Mouse (Mus musculus) liver, embryonic 14.5 days (tissue): ENCODE measurements around the gene Sec23ip. TPM values are rescaled to one million over a fixed set of nuclear protein-coding genes. Genes with fewer than 3 reads are reported as not detected.

Source experiments
- ATAC-seq: fragments of 200-750 bp; cut with Nextera tagmentation; 2 replicates; pipeline ENCODE4 v1.8.0; 2017; ENCODE audit warnings: moderate number of reproducible peaks, mild to moderate bottlenecking, moderate library complexity; ENCODE audit not compliant: insufficient read depth
- DNase-seq, 3 experiments: peaks; one replicate each; pipeline ENCODE4 v3.0.0-alpha.2; 2012 to 2013; ENCODE audit warnings: low read depth in 3 of 3, low spot score in 3 of 3
- H3K27ac ChIP-seq: fragments of 300-500 bp; sonication (generic); 2 replicates; pipeline ENCODE4 v1.5.1; 2014; ENCODE audit warnings: moderate library complexity, mild to moderate bottlenecking, control low read depth, inconsistent platforms
- H3K27me3 ChIP-seq: fragments of 300-500 bp; sonication (generic); 2 replicates; pipeline ENCODE4 v1.6.1; 2014; ENCODE audit warnings: mild to moderate bottlenecking, low read length, moderate library complexity; ENCODE audit not compliant: control insufficient read depth, insufficient read depth
- H3K36me3 ChIP-seq: fragments of 300-500 bp; sonication (generic); replicated peaks from 2 replicates; pipeline ENCODE4 v1.6.1; 2014; ENCODE audit warnings: low read depth; ENCODE audit not compliant: control insufficient read depth, insufficient read depth
- H3K4me1 ChIP-seq, 2 experiments: fragments of 200-500 bp in 1 of 2; fragments of 300-500 bp in 1 of 2; sonication (generic) in 1 of 2; replicated peaks; 2 replicates each; pipeline ENCODE4 v1.6.1; 2012 to 2014; ENCODE audit warnings: antibody characterized with exemption in 1 of 2, inconsistent platforms in 1 of 2, low read length in 1 of 2; ENCODE audit not compliant: control insufficient read depth in 2 of 2, insufficient read depth in 2 of 2
- H3K4me2 ChIP-seq: fragments of 300-500 bp; sonication (generic); 2 replicates; pipeline ENCODE4 v1.6.1; 2014; ENCODE audit warnings: low read depth, mild to moderate bottlenecking, control low read depth, moderate library complexity
- H3K4me3 ChIP-seq, 2 experiments: fragments of 200-500 bp in 1 of 2; fragments of 300-500 bp in 1 of 2; sonication (generic) in 1 of 2; 2 replicates each; pipeline ENCODE4 v1.5.1; 2012 to 2014; ENCODE audit warnings: low read depth in 2 of 2, low read length in 2 of 2, mild to moderate bottlenecking in 2 of 2, control low read depth in 1 of 2, inconsistent platforms in 1 of 2, moderate library complexity in 1 of 2; ENCODE audit not compliant: insufficient read depth in 1 of 2
- H3K9ac ChIP-seq: fragments of 300-500 bp; sonication (generic); replicated peaks from 2 replicates; pipeline ENCODE4 v1.6.1; 2014; ENCODE audit warnings: mild to moderate bottlenecking, control low read depth, moderate library complexity
- H3K9me3 ChIP-seq: fragments of 300-500 bp; sonication (generic); 2 replicates; pipeline ENCODE4 v1.6.1; 2016; ENCODE audit warnings: low read length, mixed read lengths; ENCODE audit not compliant: control insufficient read depth
- CTCF ChIP-seq: IDR thresholded peaks from 2 replicates; pipeline ENCODE4 v1.5.1; 2016; ENCODE audit warnings: antibody characterized with exemption, low read depth, control low read depth
- EP300 ChIP-seq: IDR thresholded peaks from 2 replicates; pipeline ENCODE4 v1.6.1; 2016; ENCODE audit warnings: antibody characterized with exemption, low read depth
- WGBS: fragments of 180-500 bp; shearing (Covaris S2); extraction: QIAGEN DNeasy Blood & Tissue Kit; methylation state at CpG from one replicate; pipeline ENCODE4 v1.1.7; 2014; ENCODE audit not compliant: insufficient replicate concordance; 5-methylcytosine and 5-hydroxymethylcytosine counted together
- microRNA-seq: library from miRNA; unstranded; fragments of <30 nt; microRNA quantifications from one replicate; pipeline ENCODE4, GENCODE M21; 2016
- polyA plus RNA-seq, 2 experiments: library from polyadenylated mRNA; depleted of rRNA in 1 of 2; stranded (reverse) in 1 of 2; unstranded in 1 of 2; fragments of >200 nt; fragmentation: Nextera tagmentation in 1 of 2; extraction: Ambion mirVana in 1 of 2; gene quantifications; 2 replicates each; pipeline versions ENCODE4 v1.2.1 to v1.2.3; 2012 to 2014

Gene Sec23ip
- polyA plus RNA-seq, 2 experiments, result 10.4 to 14.7 TPM

DNA sequence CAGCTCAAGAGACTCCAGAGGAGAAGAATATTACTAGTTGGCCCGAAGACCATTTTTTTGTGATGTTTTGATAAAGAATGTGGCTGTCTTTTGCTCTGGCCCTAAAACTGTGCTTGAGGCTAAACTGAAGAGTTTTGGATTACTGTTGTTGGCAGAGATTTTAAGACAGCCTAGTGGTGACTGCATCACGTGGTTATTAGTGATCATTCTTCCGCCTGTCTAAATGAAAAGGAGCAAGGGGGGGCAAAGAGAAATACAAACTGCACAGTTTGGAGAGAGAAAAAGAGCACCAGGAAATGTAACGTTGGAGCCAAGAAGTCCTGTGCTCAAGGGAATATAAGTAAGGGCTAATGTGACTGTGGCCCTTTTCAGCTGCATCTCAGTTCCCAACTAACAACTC, 48.7 kb downstream of the Sec23ip start:
- Histone ChIP-seq H3K27ac (no peak overlapping the region), H3K4me1 (no peaks in the 10 kb centered on the region), H3K9me3 (no peaks in the 10 kb centered on the region), H3K36me3 (no peaks in the 10 kb centered on the region), H3K4me2 (no peak overlapping the region), H3K27me3 (no peaks in the 10 kb centered on the region), H3K9ac (no peak overlapping the region), H3K4me3 (no peak overlapping the region)
- TF ChIP-seq EP300, result no peak
- 64% methylated on average over 4 of the region's 4 CpGs for WGBS
- DNase-seq (no peak), ATAC-seq (no peak)

DNA sequence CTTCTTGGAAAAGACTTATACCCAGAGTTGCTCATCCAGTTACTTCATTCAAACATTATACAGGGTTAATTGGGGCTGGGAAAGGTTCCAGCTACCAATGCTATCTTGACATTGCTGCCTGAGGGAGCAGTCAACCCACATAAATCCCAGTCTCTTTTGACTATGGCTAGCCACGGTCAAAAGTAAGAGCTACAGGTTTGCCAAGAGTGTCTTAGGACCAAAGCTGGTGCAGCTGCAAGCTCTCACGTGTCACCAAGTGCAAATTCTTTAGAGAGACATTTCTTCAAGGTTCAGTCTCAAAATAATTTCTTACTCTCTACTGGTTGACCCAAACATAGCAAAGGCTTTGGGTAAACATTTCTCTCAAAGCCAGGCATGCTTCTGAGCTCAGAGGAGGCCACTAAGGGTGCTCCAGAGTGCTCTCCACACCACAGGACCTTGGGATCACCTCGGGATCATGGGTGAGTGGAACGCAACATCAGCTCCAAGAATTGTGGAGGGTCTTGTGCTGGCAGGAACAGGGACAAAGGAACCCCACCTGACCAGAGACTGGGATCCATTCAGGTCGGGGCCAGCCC, 80.3 kb downstream of the Sec23ip start:
- no peak for DNase-seq
- 51% methylated on average over 5 of the region's 5 CpGs for WGBS
- Histone ChIP-seq H3K4me2 (no peak overlapping the region), H3K4me3 (no peak overlapping the region), H3K27ac (no peak overlapping the region), H3K4me1 (no peaks in the 10 kb centered on the region), H3K9me3 (no peaks in the 10 kb centered on the region), H3K9ac (no peak overlapping the region), H3K36me3 (no peaks in the 10 kb centered on the region), H3K27me3 (no peaks in the 10 kb centered on the region)
- ATAC-seq, result no peak
- TF ChIP-seq EP300 (no peak), CTCF (no peak)

DNA sequence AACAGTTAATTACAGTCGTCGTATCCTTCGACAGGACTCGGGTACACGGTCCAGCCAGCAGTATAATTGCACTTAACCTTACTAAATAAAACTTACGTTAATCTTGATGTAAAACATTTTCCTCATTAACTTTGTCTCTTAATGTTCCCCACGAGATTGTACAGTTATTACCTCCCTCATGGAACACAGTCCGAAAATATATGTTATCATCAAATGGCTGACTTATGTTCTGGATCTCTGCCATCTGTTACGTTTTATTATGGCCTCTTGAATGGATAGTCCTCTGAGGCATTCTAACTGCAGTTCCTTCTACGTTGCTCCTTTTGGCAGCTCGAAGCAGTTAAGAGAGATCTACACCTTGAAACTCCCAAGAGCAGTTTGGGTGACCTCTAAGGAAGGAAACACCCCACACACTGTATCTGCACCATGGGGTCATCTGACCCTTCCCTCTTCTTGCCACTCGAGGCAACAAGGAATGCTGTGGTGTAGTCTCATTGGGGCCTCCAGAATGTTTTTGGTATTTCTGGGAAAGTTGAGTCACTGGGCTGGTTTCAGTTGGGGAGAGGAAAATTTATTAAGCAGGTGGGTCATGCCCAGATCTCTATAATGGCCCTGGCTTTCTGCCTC, 87.8 kb downstream of the Sec23ip start:
- Histone ChIP-seq H3K4me3 (no peak overlapping the region), H3K4me2 (no peak overlapping the region), H3K9ac (no peak overlapping the region), H3K36me3 (no peaks in the 10 kb centered on the region), H3K27me3 (no peaks in the 10 kb centered on the region), H3K27ac (no peak overlapping the region), H3K9me3 (no peaks in the 10 kb centered on the region), H3K4me1 (no peaks in the 10 kb centered on the region)
- TF ChIP-seq EP300, result no peak
- TF ChIP-seq CTCF, result no peak
- 60% methylated on average over 12 of the region's 12 CpGs for WGBS
- ATAC-seq, result no peak
- no peak for DNase-seq

DNA sequence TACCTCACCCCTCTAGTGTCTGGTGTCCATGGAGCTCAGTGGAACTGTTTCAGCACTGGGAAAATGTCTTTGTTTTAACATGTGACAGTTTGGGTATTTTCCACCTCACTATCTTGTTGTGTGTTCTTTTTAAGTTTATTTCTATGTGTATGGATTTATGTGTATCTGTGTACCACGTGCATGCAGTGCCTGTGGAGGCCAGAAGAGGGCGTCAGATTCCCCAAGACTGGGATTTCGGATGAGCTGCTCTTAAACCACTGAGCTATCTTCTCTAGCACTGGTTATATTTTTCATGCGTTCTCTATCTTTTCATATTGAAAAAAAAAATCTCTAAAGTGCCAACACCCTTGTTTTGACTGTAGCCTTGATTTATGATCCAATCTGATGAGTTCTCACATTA, 88.5 kb downstream of the Sec23ip start:
- Histone ChIP-seq H3K36me3 (no peaks in the 10 kb centered on the region), H3K4me1 (no peaks in the 10 kb centered on the region), H3K9me3 (no peaks in the 10 kb centered on the region), H3K27ac (no peak overlapping the region), H3K4me3 (no peak overlapping the region), H3K9ac (no peak overlapping the region), H3K4me2 (no peak overlapping the region), H3K27me3 (no peaks in the 10 kb centered on the region)
- ATAC-seq (no peak), DNase-seq (no peak)
- WGBS, result 50% methylated on average over 4 of the region's 4 CpGs
- peak; percentile 52 for TF ChIP-seq CTCF
- no peak for TF ChIP-seq EP300

Small RNA genes lying within 50 kb of the gene (microRNA-seq; reads per million reads assigned to microRNA genes)
- not detected for gene Gm25778

Other genes with a start within 250 kb of the Sec23ip start
- 2.7 and 2.9 TPM in 2 replicates for gene Bag3, start 221.3 kb upstream of the Sec23ip start, polyA plus RNA-seq (2012; rRNA removed)
- 2.6 and 3.0 TPM in 2 replicates for gene Bag3, start 221.3 kb upstream of the Sec23ip start, polyA plus RNA-seq (2014; fragmentation: Nextera tagmentation; extraction: Ambion mirVana)
- gene Inpp5f, start 133.6 kb upstream of the Sec23ip start, polyA plus RNA-seq (2012; rRNA removed), result 2.8 and 3.7 TPM in 2 replicates
- gene Inpp5f, start 133.6 kb upstream of the Sec23ip start, polyA plus RNA-seq (2014; fragmentation: Nextera tagmentation; extraction: Ambion mirVana), result 7.2 and 7.3 TPM in 2 replicates
- 9.0 and 12.6 TPM in 2 replicates for gene Mcmbp, start 4.4 kb upstream of the Sec23ip start, polyA plus RNA-seq (2012; rRNA removed)
- gene Mcmbp, start 4.4 kb upstream of the Sec23ip start, polyA plus RNA-seq (2014; fragmentation: Nextera tagmentation; extraction: Ambion mirVana), result 22.0 and 22.1 TPM in 2 replicates